Mouse (Mus musculus) lung, adult 2 months (tissue): ENCODE measurements around the gene Casc3.

ENCODE experiments used
- CTCF ChIP-seq: fragments of 200-500 bp; IDR thresholded peaks from 2 replicates; pipeline ENCODE4 v1.5.1; 2011; ENCODE audit warnings: mild to moderate bottlenecking, low read length, control low read depth; ENCODE audit not compliant: insufficient read depth
- POLR2A ChIP-seq: fragments of 200-500 bp; IDR thresholded peaks from 2 replicates; pipeline ENCODE4 v1.6.1; 2011; ENCODE audit warnings: low read depth, mild to moderate bottlenecking, control low read depth, low read length, borderline replicate concordance; ENCODE audit errors: extremely low read depth

DNA sequence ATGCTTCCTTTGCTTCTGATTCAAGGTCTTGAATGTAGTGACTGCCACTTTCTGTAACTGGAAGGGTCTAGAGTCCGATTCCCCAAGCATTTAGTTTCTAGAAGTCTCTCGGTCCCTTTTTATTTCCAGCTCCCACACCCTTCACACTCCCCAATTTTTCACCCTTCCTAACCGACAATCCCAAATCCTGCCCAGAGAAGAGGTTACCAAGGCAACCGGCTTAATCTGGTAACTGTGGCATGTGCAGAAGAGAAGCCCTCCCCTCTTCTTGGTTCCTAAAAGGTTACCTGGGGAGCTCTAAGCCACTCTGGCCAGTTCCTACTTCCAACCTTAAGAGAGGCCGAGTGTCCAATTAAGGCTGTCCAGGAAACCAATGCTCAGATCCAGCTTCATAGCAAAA, 30.6 kb downstream of the Casc3 start:
- no peak for TF ChIP-seq CTCF
- TF ChIP-seq POLR2A: no peak
